Mouse (Mus musculus): ENCODE results near the gene Ncoa1. TPM values are rescaled to one million over a fixed set of nuclear protein-coding genes. Genes with fewer than 3 reads are reported as not detected.

The Ncoa1 gene
- polyA plus RNA-seq, 1 experiment from 2014 or later, result 7.2 TPM

- 38% methylated on average over 7 of the region's 7 CpGs for WGBS
- Histone ChIP-seq H3K27ac (ENCODE audit: low read depth, low read length) (no peak overlapping the region), H3K27me3 (ENCODE audit: control insufficient read depth, insufficient read depth, low read length) (no peaks in the 10 kb centered on the region), H3K4me2 (replicated peaks; ENCODE audit: low read depth, low read length) (no peak overlapping the region), H3K36me3 (ENCODE audit: control insufficient read depth, insufficient read depth, low read length) (no peaks in the 10 kb centered on the region), H3K4me3 (ENCODE audit: low read depth, low read length) (no peak overlapping the region), H3K4me1 (replicated peaks; ENCODE audit: control insufficient read depth, insufficient read depth, low read length) (no peaks in the 10 kb centered on the region), H3K9ac (ENCODE audit: low read depth, low read length) (no peak overlapping the region), H3K9me3 (ENCODE audit: control insufficient read depth, low read length) (no peaks in the 10 kb centered on the region)
- no peak for DNase-seq (ENCODE audit: low spot score)
- ATAC-seq (ENCODE audit: low FRiP score), result peak; percentile 43
Observed at GRCm38 (mm10) chr12:4506810-4507430, 29.9 kb upstream of the Ncoa1 start.

- H3K27ac ChIP-seq (ENCODE audit: low read depth, low read length), result no peak overlapping the region
- H3K36me3 ChIP-seq (ENCODE audit: control insufficient read depth, insufficient read depth, low read length), result no peaks in the 10 kb centered on the region
- H3K9ac ChIP-seq (ENCODE audit: low read depth, low read length), result no peak overlapping the region
- DNase-seq (ENCODE audit: low spot score) (no peak), ATAC-seq (ENCODE audit: low FRiP score) (no peak)
- H3K4me3 ChIP-seq (ENCODE audit: low read depth, low read length), result no peak overlapping the region
- 83% methylated on average over 6 of the region's 6 CpGs for WGBS
- H3K27me3 ChIP-seq (ENCODE audit: control insufficient read depth, insufficient read depth, low read length), result no peaks in the 10 kb centered on the region
- H3K9me3 ChIP-seq (ENCODE audit: control insufficient read depth, low read length), result no peaks in the 10 kb centered on the region
- no peaks in the 10 kb centered on the region for H3K4me1 ChIP-seq (replicated peaks; ENCODE audit: control insufficient read depth, insufficient read depth, low read length)
- no peak overlapping the region for H3K4me2 ChIP-seq (replicated peaks; ENCODE audit: low read depth, low read length)
Observed at GRCm38 (mm10) chr12:4505298-4505697, 28.3 kb upstream of the Ncoa1 start.

GRCm38 (mm10) chr12:4503673-4504326, 26.8 kb upstream of the Ncoa1 start:
- Histone ChIP-seq H3K9me3 (ENCODE audit: control insufficient read depth, low read length) (no peaks in the 10 kb centered on the region), H3K9ac (ENCODE audit: low read depth, low read length) (no peak overlapping the region), H3K27ac (ENCODE audit: low read depth, low read length) (no peak overlapping the region), H3K4me2 (replicated peaks; ENCODE audit: low read depth, low read length) (no peak overlapping the region), H3K4me3 (ENCODE audit: low read depth, low read length) (no peak overlapping the region), H3K4me1 (replicated peaks; ENCODE audit: control insufficient read depth, insufficient read depth, low read length) (no peaks in the 10 kb centered on the region), H3K36me3 (ENCODE audit: control insufficient read depth, insufficient read depth, low read length) (no peaks in the 10 kb centered on the region), H3K27me3 (ENCODE audit: control insufficient read depth, insufficient read depth, low read length) (no peaks in the 10 kb centered on the region)
- WGBS, result 47% methylated on average over 2 of the region's 2 CpGs
- ATAC-seq (ENCODE audit: low FRiP score) (peak; percentile 46), DNase-seq (ENCODE audit: low spot score) (peak; percentile 19)

- Histone ChIP-seq H3K9me3 (ENCODE audit: control insufficient read depth, low read length) (no peaks in the 10 kb centered on the region), H3K4me2 (replicated peaks; ENCODE audit: low read depth, low read length) (no peak overlapping the region), H3K27me3 (ENCODE audit: control insufficient read depth, insufficient read depth, low read length) (no peaks in the 10 kb centered on the region), H3K4me3 (ENCODE audit: low read depth, low read length) (no peak overlapping the region), H3K36me3 (ENCODE audit: control insufficient read depth, insufficient read depth, low read length) (no peaks in the 10 kb centered on the region), H3K27ac (ENCODE audit: low read depth, low read length) (no peak overlapping the region), H3K9ac (ENCODE audit: low read depth, low read length) (no peak overlapping the region), H3K4me1 (replicated peaks; ENCODE audit: control insufficient read depth, insufficient read depth, low read length) (no peaks in the 10 kb centered on the region)
- WGBS, result 34% methylated on average over 3 of the region's 3 CpGs
- ATAC-seq (ENCODE audit: low FRiP score) (no peak), DNase-seq (ENCODE audit: low spot score) (no peak)
Observed at GRCm38 (mm10) chr12:4501916-4502315, 24.9 kb upstream of the Ncoa1 start.

GRCm38 (mm10) chr12:4500516-4500915, 23.5 kb upstream of the Ncoa1 start:
- H3K9me3 ChIP-seq (ENCODE audit: control insufficient read depth, low read length), result no peaks in the 10 kb centered on the region
- H3K9ac ChIP-seq (ENCODE audit: low read depth, low read length), result no peak overlapping the region
- no peak overlapping the region for H3K4me2 ChIP-seq (replicated peaks; ENCODE audit: low read depth, low read length)
- H3K4me1 ChIP-seq (replicated peaks; ENCODE audit: control insufficient read depth, insufficient read depth, low read length), result no peaks in the 10 kb centered on the region
- WGBS, result 98% methylated on average over 4 of the region's 4 CpGs
- no peak for ATAC-seq (ENCODE audit: low FRiP score)
- no peaks in the 10 kb centered on the region for H3K36me3 ChIP-seq (ENCODE audit: control insufficient read depth, insufficient read depth, low read length)
- no peak overlapping the region for H3K4me3 ChIP-seq (ENCODE audit: low read depth, low read length)
- no peak for DNase-seq (ENCODE audit: low spot score)
- H3K27me3 ChIP-seq (ENCODE audit: control insufficient read depth, insufficient read depth, low read length), result no peaks in the 10 kb centered on the region
- no peak overlapping the region for H3K27ac ChIP-seq (ENCODE audit: low read depth, low read length)

- WGBS, result 77% methylated on average over 3 of the region's 3 CpGs
- H3K4me2 ChIP-seq (replicated peaks; ENCODE audit: low read depth, low read length), result no peak overlapping the region
- ATAC-seq (ENCODE audit: low FRiP score), result no peak
Observed at GRCm38 (mm10) chr12:4499651-4500175, 22.7 kb upstream of the Ncoa1 start.

GRCm38 (mm10) chr12:4488411-4488810, 11.4 kb upstream of the Ncoa1 start:
- no peaks in the 10 kb centered on the region for H3K4me1 ChIP-seq (replicated peaks; ENCODE audit: control insufficient read depth, insufficient read depth, low read length)
- 84% methylated on average over 6 of the region's 6 CpGs for WGBS
- no peaks in the 10 kb centered on the region for H3K27me3 ChIP-seq (ENCODE audit: control insufficient read depth, insufficient read depth, low read length)
- DNase-seq (ENCODE audit: low spot score) (no peak), ATAC-seq (ENCODE audit: low FRiP score) (no peak)
- H3K9me3 ChIP-seq (ENCODE audit: control insufficient read depth, low read length), result no peaks in the 10 kb centered on the region
- H3K36me3 ChIP-seq (ENCODE audit: control insufficient read depth, insufficient read depth, low read length), result no peaks in the 10 kb centered on the region
- no peak overlapping the region for H3K4me2 ChIP-seq (replicated peaks; ENCODE audit: low read depth, low read length)
- no peak overlapping the region for H3K27ac ChIP-seq (ENCODE audit: low read depth, low read length)
- no peak overlapping the region for H3K4me3 ChIP-seq (ENCODE audit: low read depth, low read length)
- H3K9ac ChIP-seq (ENCODE audit: low read depth, low read length), result no peak overlapping the region

More at GRCm38 (mm10) chr12:4499651-4500175, 22.7 kb upstream of the Ncoa1 start:
- Histone ChIP-seq H3K36me3 (ENCODE audit: control insufficient read depth, insufficient read depth, low read length) (no peaks in the 10 kb centered on the region), H3K4me3 (ENCODE audit: low read depth, low read length) (no peak overlapping the region), H3K9me3 (ENCODE audit: control insufficient read depth, low read length) (no peaks in the 10 kb centered on the region), H3K27ac (ENCODE audit: low read depth, low read length) (no peak overlapping the region), H3K4me1 (replicated peaks; ENCODE audit: control insufficient read depth, insufficient read depth, low read length) (no peaks in the 10 kb centered on the region), H3K27me3 (ENCODE audit: control insufficient read depth, insufficient read depth, low read length) (no peaks in the 10 kb centered on the region), H3K9ac (ENCODE audit: low read depth, low read length) (no peak overlapping the region)
- DNase-seq (ENCODE audit: low spot score), result no peak

- H3K27me3 ChIP-seq (ENCODE audit: control insufficient read depth, insufficient read depth, low read length), result no peaks in the 10 kb centered on the region
- no peak overlapping the region for H3K4me3 ChIP-seq (ENCODE audit: low read depth, low read length)
- no peak overlapping the region for H3K4me2 ChIP-seq (replicated peaks; ENCODE audit: low read depth, low read length)
- H3K27ac ChIP-seq (ENCODE audit: low read depth, low read length), result no peak overlapping the region
- WGBS, result 74% methylated on average over 4 of the region's 4 CpGs
- H3K36me3 ChIP-seq (ENCODE audit: control insufficient read depth, insufficient read depth, low read length), result no peaks in the 10 kb centered on the region
- H3K4me1 ChIP-seq (replicated peaks; ENCODE audit: control insufficient read depth, insufficient read depth, low read length), result no peaks in the 10 kb centered on the region
- no peak for ATAC-seq (ENCODE audit: low FRiP score)
- no peaks in the 10 kb centered on the region for H3K9me3 ChIP-seq (ENCODE audit: control insufficient read depth, low read length)
- no peak overlapping the region for H3K9ac ChIP-seq (ENCODE audit: low read depth, low read length)
- no peak for DNase-seq (ENCODE audit: low spot score)
Observed at GRCm38 (mm10) chr12:4483386-4483785, 6.4 kb upstream of the Ncoa1 start.

- 79% methylated on average over 5 of the region's 5 CpGs for WGBS
- DNase-seq (ENCODE audit: low spot score) (no peak), ATAC-seq (ENCODE audit: low FRiP score) (no peak)
- no peak overlapping the region for H3K4me3 ChIP-seq (ENCODE audit: low read depth, low read length)
- no peaks in the 10 kb centered on the region for H3K4me1 ChIP-seq (replicated peaks; ENCODE audit: control insufficient read depth, insufficient read depth, low read length)
- H3K9me3 ChIP-seq (ENCODE audit: control insufficient read depth, low read length), result no peaks in the 10 kb centered on the region
- no peaks in the 10 kb centered on the region for H3K27me3 ChIP-seq (ENCODE audit: control insufficient read depth, insufficient read depth, low read length)
- no peak overlapping the region for H3K9ac ChIP-seq (ENCODE audit: low read depth, low read length)
- H3K27ac ChIP-seq (ENCODE audit: low read depth, low read length), result no peak overlapping the region
- no peaks in the 10 kb centered on the region for H3K36me3 ChIP-seq (ENCODE audit: control insufficient read depth, insufficient read depth, low read length)
- H3K4me2 ChIP-seq (replicated peaks; ENCODE audit: low read depth, low read length), result no peak overlapping the region
Observed at GRCm38 (mm10) chr12:4481687-4482086, 4.7 kb upstream of the Ncoa1 start.
